Mouse (Mus musculus) B cell, adult 2 months (primary cell): ENCODE measurements around the gene Rxra.

Source experiments
- DNase-seq, 2 experiments: peaks; one replicate each; pipeline ENCODE4 v3.0.0; 2022

Gene Rxra

DNA sequence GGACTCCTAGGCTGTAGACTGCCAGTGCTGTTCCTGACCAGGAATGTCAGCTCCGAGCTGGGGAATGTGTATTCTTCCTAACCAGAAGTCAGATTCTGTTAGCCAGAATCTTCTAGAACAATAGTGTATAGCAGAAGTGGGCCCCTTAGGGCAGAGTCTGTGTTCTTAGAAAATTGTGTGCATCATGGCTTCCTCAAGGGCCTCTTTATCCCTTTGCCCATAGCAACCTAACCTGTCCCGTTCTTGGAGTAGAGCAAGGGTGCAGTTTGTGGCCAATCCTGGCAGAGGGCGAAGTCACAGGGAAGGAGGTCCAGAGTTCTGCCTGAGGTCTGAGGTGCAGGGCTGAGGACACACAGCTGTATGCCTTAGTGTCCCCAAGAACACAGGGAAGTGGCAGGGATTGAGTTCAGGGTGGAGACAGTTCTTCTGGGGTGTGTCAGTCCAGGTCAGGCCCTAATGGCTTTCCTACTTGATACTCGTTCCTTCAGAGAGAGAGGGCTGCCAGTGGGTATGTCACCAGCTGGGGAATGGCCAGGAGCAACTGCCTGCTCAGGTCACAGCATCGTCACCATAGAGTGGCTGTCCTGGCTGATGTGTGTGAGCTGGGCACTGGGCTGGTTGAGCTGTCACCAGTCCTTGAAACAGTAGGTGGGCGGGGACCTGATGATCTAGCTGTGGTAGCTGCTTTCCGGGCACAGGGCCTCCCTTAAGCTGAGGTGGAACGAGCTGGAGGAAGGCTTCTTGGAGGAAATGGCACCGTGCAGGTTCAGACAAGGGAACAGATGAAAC lies 27.8 kb downstream of the Rxra start:
- DNase-seq, result no peak

DNA sequence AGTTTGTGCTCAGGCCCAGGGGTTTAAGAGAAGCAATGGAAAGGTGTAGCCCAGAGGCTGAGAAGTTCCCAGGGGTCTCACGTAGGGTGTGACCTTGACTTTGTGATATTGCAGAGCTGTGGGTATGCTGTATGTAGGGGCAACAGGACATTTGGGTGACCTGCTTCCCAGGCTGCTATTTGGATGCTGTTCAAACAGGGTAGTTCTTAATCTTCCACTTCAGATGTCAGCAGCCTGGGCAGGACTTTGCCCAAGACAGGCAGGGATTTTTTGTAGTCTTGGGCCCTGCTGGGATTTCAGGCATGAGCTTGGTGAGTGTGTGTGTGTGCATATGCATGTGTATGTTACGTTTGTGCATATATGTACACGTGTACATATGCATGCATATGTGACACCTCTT lies 28.4 kb downstream of the Rxra start:
- no peak for DNase-seq

GRCm38 (mm10) chr2:27710871-27711382 lies 34.7 kb downstream of the Rxra start:
- no peak for DNase-seq

GRCm38 (mm10) chr2:27712626-27713025 lies 36.4 kb downstream of the Rxra start:
- DNase-seq, result no peak

DNA sequence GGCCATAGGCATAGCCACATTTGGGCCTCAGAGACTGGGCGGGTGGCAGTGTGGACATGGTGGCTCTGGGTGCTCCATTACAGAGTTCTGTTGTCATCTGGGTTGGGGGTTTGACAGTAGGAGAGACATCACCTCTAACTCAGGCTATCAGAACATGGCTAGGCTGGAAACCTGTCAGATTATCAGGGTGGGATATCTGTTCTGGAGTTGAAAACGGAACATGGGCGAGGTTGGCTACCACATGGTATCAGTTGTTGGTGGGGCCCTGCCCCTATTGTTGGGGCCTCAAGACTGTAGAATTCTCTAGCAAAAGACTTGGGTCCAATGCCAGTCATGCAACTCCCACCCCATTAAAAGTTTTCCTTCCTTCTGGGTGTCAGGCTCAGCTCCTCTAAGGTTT lies 37.1 kb downstream of the Rxra start:
- DNase-seq, result no peak

DNA sequence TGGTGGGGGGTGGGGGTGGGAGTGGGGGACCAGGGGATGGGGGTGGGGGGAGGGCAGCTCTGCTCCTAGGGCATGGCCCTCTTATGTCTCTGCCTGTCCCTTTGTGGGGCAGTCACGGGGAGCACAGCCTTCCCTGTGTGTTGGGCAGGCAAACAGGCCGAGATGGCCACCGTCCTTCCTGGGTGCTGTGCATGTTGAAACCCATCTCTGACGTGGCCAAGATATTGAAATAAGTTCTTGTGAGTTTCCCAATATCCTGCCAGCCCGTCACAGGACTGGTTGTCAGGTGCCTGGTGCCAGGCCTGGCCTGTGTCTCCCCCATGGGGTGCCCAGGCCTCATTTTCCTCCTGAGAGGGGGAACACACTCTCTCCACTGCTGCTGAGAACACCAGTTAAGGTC lies 37.9 kb downstream of the Rxra start:
- no peak for DNase-seq

DNA sequence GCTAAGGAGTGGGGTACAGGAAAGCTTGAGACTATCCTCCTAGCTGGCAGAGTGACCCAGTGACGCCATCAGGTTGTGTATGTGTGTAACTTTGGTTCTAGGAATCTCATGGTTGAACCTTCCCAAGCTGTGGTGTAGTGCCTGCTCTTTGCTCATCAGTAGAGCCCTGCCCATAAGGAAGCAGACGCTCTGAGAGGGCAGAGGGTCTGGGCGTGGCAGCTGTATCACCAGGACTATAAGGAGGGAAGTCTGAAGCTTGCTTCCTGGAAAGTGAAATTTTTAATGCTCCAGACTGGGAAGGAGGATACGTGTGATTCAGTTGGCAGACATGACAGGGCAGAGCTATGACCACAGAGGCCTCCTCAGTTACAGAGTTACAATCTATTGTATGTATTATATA lies 39.0 kb downstream of the Rxra start:
- DNase-seq, result no peak

DNA sequence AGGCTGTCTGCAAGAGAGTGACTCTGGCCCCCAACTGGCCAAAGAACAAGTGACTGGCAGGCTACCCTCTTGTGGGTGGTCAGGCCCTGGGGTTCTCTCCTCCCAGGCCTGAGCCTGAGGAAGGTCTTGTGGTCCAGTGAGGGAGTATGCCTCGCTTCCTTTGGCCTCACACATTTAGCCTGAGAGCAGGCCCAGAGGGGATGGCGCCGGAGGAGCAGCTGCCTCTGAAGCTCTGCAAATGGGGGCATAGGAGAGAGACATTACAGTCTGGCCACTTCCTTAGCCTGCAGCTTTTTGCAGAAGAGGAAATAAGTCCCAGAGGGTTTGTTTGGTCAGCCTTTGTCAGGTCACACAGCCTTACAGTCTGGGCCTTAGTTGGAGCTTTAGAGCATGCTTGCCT lies 40.1 kb downstream of the Rxra start:
- DNase-seq, result no peak

GRCm38 (mm10) chr2:27718191-27718590 lies 42.0 kb downstream of the Rxra start:
- no peak for DNase-seq

- no peak for DNase-seq
Observed at GRCm38 (mm10) chr2:27719601-27720000, 43.4 kb downstream of the Rxra start.

GRCm38 (mm10) chr2:27721611-27722010 lies 45.4 kb downstream of the Rxra start:
- no peak for DNase-seq

GRCm38 (mm10) chr2:27724729-27725316 lies 48.6 kb downstream of the Rxra start:
- DNase-seq, result no peak

DNA sequence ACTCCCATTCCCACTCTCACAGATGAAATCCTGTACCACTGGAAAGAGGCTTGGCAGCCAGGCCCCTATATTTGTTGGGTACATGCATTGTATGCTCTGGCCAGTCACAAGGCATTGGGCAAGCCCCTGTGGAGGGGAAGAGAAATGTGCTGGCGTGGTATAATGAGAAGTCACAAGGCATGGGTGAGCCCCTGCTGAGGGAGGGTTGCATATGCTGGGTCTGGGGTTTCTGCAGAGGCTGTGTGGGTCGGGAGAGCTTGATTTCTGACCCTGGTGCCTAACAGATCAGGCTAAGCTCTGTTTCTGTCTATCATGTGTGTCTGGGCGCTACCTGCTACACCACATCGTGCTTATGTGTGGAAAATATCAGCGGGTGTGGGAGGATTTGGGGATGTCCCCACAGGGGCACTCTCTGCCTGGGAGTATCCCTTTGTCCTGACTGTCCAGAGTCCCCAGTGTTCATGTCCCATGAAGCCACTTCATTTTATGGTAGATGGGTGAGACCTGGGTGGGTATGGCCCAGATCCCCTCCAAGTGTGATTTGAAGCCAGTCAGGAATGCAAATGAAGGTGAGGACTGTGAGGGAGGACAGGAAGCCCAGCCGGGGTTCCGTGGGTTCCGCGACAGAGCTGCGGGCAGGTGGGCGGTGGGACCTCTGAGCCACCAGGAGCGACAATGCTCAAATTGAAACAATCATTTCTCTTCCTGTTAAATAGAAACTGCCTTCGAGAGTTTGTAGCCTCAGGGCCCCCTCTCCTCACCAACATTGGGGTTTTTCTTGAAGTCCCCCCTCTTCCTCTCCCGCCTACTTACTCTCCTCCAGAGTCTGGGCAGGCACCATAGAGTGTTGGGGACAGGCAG lies 52.0 kb downstream of the Rxra start:
- no peak for DNase-seq

GRCm38 (mm10) chr2:27729009-27729408 lies 52.8 kb downstream of the Rxra start:
- no peak for DNase-seq

- no peak for DNase-seq
Observed at GRCm38 (mm10) chr2:27730002-27730905, 54.0 kb downstream of the Rxra start.

- DNase-seq, result no peak
Observed at GRCm38 (mm10) chr2:27733021-27733420, 56.8 kb downstream of the Rxra start.

- DNase-seq, result no peak
Observed at GRCm38 (mm10) chr2:27734328-27734727, 58.1 kb downstream of the Rxra start.

DNA sequence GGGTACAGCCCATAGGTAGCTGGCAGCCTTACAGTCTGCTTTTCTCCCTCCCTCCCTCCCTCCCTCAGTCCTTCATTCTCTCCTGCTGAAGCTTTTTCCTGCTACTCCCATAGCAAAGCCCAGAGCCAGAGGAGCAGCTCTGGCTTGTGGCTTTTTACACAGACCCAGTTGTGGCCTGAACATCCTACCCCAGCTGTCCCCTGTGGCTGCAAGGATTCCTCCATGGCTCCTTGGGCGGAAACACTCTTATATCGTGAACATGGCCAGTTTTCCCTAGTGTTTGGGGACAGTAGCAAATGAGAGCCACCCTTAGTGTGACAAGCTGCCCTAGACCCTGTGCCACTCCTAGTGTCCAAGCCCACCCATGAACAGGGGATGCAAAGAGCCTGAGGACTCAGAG lies 58.6 kb downstream of the Rxra start:
- no peak for DNase-seq

DNA sequence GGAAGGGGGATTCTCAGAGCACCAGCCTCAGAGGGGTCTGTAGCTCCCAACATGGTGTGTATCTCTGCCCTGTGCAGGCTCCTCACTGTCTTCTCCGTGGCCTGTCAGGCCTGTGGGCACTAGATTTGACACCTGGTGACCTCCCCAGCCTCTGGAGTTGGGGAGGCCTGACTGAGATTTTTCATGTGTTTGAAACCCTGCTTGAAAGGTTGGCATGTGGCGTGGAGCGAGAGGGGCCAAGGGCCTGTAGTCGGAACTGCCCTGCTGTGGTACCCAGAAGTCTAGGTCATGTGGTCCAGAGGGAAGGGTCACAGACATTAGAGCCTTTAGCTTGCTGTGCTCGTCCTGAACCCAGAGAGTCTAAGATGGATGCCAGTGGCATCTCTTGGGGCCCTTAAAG lies 60.6 kb downstream of the Rxra start:
- no peak for DNase-seq

- no peak for DNase-seq
Observed at GRCm38 (mm10) chr2:27738396-27738795, 62.2 kb downstream of the Rxra start.

GRCm38 (mm10) chr2:27740091-27740608 lies 63.9 kb downstream of the Rxra start:
- peak; percentile 44 to 48 for DNase-seq

GRCm38 (mm10) chr2:27743177-27743576 lies 66.9 kb downstream of the Rxra start:
- no peak for DNase-seq
